Mouse (Mus musculus) granulocyte monocyte progenitor cell, adult 5-6 weeks (primary cell): Measurements from ENCODE around the gene Dhh. TPM values are rescaled to one million over a fixed set of nuclear protein-coding genes. Genes with fewer than 3 reads are reported as not detected.
"Not testable (repeated sequence)": the region's sequence is repeated elsewhere in the genome, so short reads cannot be mapped to it uniquely, and the experiment has no call there.

Source experiments
- ATAC-seq: replicated peaks from 2 replicates; pipeline ENCODE4 v1.8.0; 2016; ENCODE audit warnings: mild to moderate bottlenecking, moderate TSS enrichment, inconsistent platforms; ENCODE audit not compliant: poor library complexity, severe bottlenecking
- total RNA-seq, 2 experiments: library from RNA; stranded (forward) in 1 of 2; stranded (reverse) in 1 of 2; fragments of 200-712, 200-1000 nt in 1 of 2; fragments of >200 nt in 1 of 2; fragmentation: Nextera tagmentation in 1 of 2; gene quantifications; 2 replicates each; pipeline ENCODE4 v1.2.3; 2014 to 2017

Dhh gene
- total RNA-seq (2014; fragmentation: Nextera tagmentation) (not detected in 2 replicates), total RNA-seq (2017) (not detected in 2 replicates)

- no peak for ATAC-seq
These were observed at the start of gene Dhh for GRCm38 (mm10) chr15:98897928-98898800. Gene Dhh, minus strand, starts transcription at chr15:98898540.

- no peak for ATAC-seq
These were observed 49.5 kb upstream of the Dhh start for GRCm38 (mm10) chr15:98947884-98948283.

GRCm38 (mm10) chr15:98943133-98943532 lies 44.8 kb upstream of the Dhh start:
- no peak for ATAC-seq

GRCm38 (mm10) chr15:98942081-98942480 lies 43.7 kb upstream of the Dhh start:
- ATAC-seq: no peak

- ATAC-seq: no peak
These were observed 43.2 kb upstream of the Dhh start for GRCm38 (mm10) chr15:98941539-98941938.

- ATAC-seq: no peak
These were observed 42.5 kb upstream of the Dhh start for GRCm38 (mm10) chr15:98940816-98941215.

- peak; percentile 73 for ATAC-seq
These were observed 36.0 kb upstream of the Dhh start, which contains the start of gene Tuba1b for GRCm38 (mm10) chr15:98934217-98934839. Gene Tuba1b, minus strand, starts transcription at chr15:98934565.

- peak; percentile 57 for ATAC-seq
These were observed 35.5 kb upstream of the Dhh start for GRCm38 (mm10) chr15:98933833-98934216.

GRCm38 (mm10) chr15:98933004-98933671 lies 34.8 kb upstream of the Dhh start:
- not testable (repeated sequence) for ATAC-seq

- no peak for ATAC-seq
These were observed 32.7 kb upstream of the Dhh start for GRCm38 (mm10) chr15:98930998-98931397.

GRCm38 (mm10) chr15:98930017-98930734 lies 31.8 kb upstream of the Dhh start:
- no peak for ATAC-seq

GRCm38 (mm10) chr15:98928598-98929240 lies 30.4 kb upstream of the Dhh start:
- ATAC-seq: peak; percentile 89

GRCm38 (mm10) chr15:98927566-98927965 lies 29.2 kb upstream of the Dhh start:
- peak; percentile 6; the same call in 1 of the 2 replicates for ATAC-seq

GRCm38 (mm10) chr15:98924682-98925081 lies 26.3 kb upstream of the Dhh start:
- no peak for ATAC-seq

GRCm38 (mm10) chr15:98923031-98923537 lies 24.7 kb upstream of the Dhh start:
- ATAC-seq: no peak

- no peak for ATAC-seq
These were observed 24.2 kb upstream of the Dhh start for GRCm38 (mm10) chr15:98922581-98922980.

GRCm38 (mm10) chr15:98921510-98921909 lies 23.2 kb upstream of the Dhh start:
- ATAC-seq: no peak

- not testable (repeated sequence) for ATAC-seq
These were observed 20.2 kb upstream of the Dhh start for GRCm38 (mm10) chr15:98918499-98918895.
